Mouse (Mus musculus) ovary, postnatal 36 days (tissue): ENCODE measurements around the gene Galnt9.

Source experiments
- DNase-seq: peaks from one replicate; pipeline ENCODE4 v3.0.0; 2022; ENCODE audit warnings: low spot score, mixed read lengths

Gene Galnt9

GRCm38 (mm10) chr5:110543951-110544690 lies at the start of gene Galnt9:
Galnt9 (plus strand) TSS chr5:110544355.
- DNase-seq = peak; percentile 80

- no peak for DNase-seq
Observed at GRCm38 (mm10) chr5:110494396-110494795, 49.8 kb upstream of the Galnt9 start.

GRCm38 (mm10) chr5:110495051-110495450 lies 49.1 kb upstream of the Galnt9 start:
- no peak for DNase-seq

- no peak for DNase-seq
Observed at GRCm38 (mm10) chr5:110497556-110497955, 46.6 kb upstream of the Galnt9 start.

GRCm38 (mm10) chr5:110498071-110498470 lies 46.1 kb upstream of the Galnt9 start:
- no peak for DNase-seq

GRCm38 (mm10) chr5:110500233-110500632 lies 43.9 kb upstream of the Galnt9 start:
- no peak for DNase-seq

- no peak for DNase-seq
Observed at GRCm38 (mm10) chr5:110503361-110503760, 40.8 kb upstream of the Galnt9 start.

GRCm38 (mm10) chr5:110505611-110506294 lies 38.4 kb upstream of the Galnt9 start:
- DNase-seq = no peak

GRCm38 (mm10) chr5:110506295-110506616 lies 37.9 kb upstream of the Galnt9 start:
- no peak for DNase-seq

- DNase-seq = no peak
Observed at GRCm38 (mm10) chr5:110506856-110507255, 37.3 kb upstream of the Galnt9 start.

- no peak for DNase-seq
Observed at GRCm38 (mm10) chr5:110507943-110508342, 36.2 kb upstream of the Galnt9 start.

- no peak for DNase-seq
Observed at GRCm38 (mm10) chr5:110510357-110510756, 33.8 kb upstream of the Galnt9 start.

- DNase-seq = no peak
Observed at GRCm38 (mm10) chr5:110513791-110514190, 30.4 kb upstream of the Galnt9 start.

- DNase-seq = no peak
Observed at GRCm38 (mm10) chr5:110514694-110515093, 29.5 kb upstream of the Galnt9 start.

- DNase-seq = no peak
Observed at GRCm38 (mm10) chr5:110516390-110516789, 27.8 kb upstream of the Galnt9 start.

- no peak for DNase-seq
Observed at GRCm38 (mm10) chr5:110518086-110518783, 25.9 kb upstream of the Galnt9 start.

GRCm38 (mm10) chr5:110520974-110521373 lies 23.2 kb upstream of the Galnt9 start:
- no peak for DNase-seq

GRCm38 (mm10) chr5:110521822-110522221 lies 22.3 kb upstream of the Galnt9 start:
- no peak for DNase-seq

- DNase-seq = no peak
Observed at GRCm38 (mm10) chr5:110523296-110523695, 20.9 kb upstream of the Galnt9 start.

GRCm38 (mm10) chr5:110525701-110526100 lies 18.5 kb upstream of the Galnt9 start:
- DNase-seq = no peak

GRCm38 (mm10) chr5:110526556-110526955 lies 17.6 kb upstream of the Galnt9 start:
- no peak for DNase-seq

- no peak for DNase-seq
Observed at GRCm38 (mm10) chr5:110531091-110531490, 13.1 kb upstream of the Galnt9 start.

GRCm38 (mm10) chr5:110534402-110534801 lies 9.8 kb upstream of the Galnt9 start:
- no peak for DNase-seq
